Mouse (Mus musculus) c-Kit-positive CD71-positive TER-119-positive erythroid progenitor cells, embryonic 14.5 days (primary cell): Measurements from ENCODE around the gene Spata7.

Source experiments
- DNase-seq: peaks from one replicate; pipeline ENCODE4 v3.0.0-alpha.2; 2013; ENCODE audit warnings: low spot score

Gene Spata7

DNA sequence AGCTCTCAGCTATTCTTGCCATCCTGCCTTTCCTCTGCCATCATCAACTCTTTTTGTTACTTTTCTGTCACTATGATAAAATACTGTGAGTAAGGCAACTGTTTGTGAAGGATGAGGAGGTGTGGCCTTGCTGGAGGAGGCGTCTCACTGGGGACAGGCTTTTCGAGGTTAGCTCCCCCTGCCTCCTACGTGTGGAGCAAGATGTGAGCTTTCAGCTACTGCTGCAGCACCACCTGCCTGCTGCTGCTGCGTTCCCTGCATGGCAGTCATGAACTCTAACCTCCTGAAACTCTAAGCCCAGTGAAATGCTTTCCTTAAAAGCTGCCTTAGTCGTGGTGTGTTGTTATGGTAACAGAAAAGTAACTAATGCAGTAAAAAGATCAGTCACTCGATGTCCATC lies 45.9 kb downstream of the Spata7 start:
- no peak for DNase-seq

DNA sequence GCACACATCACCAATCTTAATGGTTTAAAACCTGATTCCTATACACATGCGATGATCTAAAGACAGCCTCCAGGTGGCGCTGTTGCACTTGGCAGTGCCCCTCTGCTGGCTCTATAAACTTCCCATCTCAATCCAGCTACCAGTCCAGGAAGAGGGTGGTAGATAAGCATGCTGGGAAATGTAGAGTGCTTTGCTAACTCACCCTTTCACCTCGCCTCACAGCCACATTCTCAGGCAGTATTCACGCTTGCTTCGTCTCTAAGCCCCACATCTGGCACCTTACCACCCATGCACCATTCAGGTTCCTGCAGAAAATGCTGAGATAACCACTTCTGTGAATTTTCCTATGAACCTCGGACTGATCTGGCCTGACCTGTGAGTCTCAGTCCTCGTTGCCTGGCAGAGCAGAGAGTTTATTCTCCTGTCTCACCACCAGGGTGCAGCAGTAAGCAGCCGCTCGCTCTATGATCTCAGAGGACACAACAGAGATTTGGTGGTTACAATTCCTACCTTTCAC lies 46.7 kb downstream of the Spata7 start:
- DNase-seq = peak; percentile 63

DNA sequence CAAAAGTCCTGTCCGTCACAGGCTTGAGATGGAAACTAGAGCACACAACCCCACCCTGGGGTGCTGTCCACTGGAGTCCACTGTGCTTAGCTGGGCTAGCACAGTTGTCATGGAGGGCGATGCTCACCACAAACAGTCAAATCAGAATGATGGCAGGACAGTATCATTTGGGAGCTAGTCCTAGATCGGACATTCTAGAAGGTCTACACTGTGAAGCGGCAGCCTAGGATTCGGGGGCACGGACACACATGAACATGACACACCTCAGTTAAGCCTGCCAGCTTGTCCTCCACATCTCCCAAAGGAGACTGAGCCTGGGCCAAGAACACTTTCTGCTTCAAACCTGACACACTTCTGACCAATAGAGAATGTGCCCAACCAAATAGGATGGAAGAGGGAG lies 48.9 kb downstream of the Spata7 start:
- no peak for DNase-seq

DNA sequence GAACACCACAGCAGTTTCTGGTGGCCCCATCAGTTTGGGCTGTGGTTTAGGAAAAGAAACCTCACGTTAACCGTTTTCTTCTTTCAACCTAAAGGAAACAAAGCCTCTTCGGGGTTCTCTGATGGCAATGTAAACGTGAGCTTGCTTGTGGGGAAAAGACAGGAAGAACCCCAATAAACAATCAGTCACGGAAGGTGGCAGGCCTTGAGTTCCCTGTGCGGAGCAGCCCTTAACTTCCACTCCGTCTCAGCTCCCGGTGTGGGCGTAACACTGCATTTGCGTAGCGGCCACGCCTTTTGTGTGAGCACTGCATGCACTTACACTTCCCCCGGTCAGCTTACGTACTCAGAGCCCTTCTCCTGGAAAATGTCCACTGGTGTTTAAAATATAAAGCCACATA lies 49.4 kb downstream of the Spata7 start:
- peak; percentile 11 for DNase-seq

DNA sequence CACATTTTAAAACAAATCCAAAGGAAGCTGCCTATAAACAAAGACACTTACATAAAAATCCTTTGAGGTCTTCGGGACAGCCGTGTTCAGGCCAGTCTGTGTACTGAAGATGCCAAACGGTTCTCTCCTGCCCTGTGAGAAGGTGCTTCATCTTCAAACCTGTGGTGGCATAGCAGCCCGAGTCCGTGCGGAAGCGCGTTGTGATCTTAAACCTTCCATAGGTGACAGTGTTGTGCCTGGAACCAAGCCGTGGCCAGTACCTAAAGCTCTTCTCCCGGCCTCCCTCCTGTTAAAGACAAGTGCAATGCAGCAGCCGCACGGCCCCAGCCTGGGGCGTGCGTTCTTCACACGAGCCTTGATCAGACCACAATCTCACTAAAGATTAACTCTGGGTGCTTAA lies 51.9 kb downstream of the Spata7 start:
- DNase-seq = no peak

DNA sequence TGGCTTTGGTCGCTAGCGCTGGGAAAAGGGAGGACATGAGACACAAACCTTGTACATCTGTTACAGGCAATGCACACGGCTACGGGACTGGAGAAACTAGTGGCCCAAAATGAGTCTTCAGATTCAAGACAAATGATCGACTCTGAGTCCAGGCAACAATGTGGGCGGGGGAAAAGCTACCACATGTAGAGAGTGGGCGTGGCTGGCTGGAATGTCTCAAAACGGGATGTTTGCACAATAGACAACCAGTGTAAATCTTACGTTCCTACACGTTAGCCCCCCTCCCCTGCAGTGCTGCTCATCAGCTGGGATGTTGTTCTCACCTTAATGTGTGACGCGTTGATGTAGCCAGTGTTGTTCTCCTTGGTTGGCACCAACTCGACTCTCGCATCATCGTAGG lies 54.2 kb downstream of the Spata7 start:
- DNase-seq = no peak

DNA sequence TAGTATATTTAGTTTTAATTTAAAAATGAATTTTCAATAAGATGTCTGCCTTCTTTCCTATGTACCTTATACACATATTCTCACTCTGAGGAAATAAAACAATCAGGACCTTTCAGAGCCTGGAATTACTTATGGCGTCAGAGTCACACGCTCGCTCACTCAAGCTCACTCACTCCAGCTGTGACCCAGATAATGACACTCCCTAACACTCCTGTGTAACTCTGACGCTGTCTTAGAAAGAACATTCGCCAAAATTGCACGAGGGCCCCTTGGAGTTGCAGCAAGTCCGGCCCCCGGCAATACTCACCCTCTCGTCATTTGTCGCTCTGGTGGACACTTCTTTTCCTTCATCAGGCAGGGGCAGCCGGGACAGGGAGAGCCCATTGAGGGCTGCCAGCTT lies 55.2 kb downstream of the Spata7 start:
- DNase-seq = no peak

DNA sequence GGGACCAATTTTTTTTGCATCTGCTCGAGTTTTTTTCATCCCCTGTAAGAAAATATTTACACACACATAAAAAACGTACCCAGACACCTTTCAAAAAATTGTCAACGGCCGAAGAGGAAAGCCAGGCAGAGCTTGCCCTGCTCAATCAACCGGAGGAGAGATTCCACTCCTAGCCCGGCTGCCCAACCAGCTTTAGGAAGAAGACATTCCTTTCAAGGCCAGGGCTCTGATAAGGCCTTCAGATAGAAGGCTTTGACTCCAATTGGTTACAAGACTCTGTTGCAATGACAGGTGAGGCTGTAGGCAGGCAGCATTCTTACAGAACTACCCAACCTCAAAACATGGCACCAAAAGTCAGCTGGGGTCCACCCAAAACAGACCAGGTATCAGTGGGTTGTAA lies 55.6 kb downstream of the Spata7 start:
- DNase-seq = no peak

DNA sequence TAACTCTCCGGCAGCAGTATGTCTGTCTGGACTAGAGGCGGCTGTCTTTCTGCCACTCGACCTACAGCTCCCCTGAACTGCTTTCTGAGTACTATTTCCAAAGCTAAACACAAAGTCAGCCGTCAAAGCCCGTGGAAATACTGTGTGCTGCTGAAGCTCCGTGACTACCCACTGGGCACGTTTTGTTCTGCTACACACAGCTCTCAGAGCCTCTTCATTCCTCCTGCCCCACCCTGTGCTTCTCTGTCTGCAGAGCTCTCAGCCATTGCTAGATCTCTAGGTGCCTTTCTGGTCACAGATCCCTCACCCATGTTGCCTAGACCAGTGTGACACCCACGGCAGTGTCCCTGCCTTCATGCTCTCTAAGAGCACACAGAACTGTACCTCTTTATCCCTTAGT lies 62.3 kb downstream of the Spata7 start:
- no peak for DNase-seq

DNA sequence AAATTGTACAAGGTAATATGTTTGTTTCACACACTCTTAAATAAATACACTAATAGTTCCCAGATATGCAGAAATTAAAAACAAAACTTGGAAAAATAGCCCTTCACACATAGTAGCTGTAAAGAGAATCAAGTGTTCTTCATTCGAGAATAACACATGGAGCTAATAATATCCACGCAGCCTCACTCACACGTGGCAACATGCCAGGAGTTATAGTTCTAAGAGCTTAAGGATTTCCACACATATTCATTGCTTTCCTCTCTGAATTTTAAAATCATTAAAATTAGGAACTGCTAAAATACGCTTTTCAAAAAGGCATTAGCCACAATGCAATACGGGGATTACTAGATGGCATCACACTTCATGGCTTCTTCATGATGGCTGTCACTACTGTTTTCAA lies 69.2 kb downstream of the Spata7 start:
- no peak for DNase-seq

DNA sequence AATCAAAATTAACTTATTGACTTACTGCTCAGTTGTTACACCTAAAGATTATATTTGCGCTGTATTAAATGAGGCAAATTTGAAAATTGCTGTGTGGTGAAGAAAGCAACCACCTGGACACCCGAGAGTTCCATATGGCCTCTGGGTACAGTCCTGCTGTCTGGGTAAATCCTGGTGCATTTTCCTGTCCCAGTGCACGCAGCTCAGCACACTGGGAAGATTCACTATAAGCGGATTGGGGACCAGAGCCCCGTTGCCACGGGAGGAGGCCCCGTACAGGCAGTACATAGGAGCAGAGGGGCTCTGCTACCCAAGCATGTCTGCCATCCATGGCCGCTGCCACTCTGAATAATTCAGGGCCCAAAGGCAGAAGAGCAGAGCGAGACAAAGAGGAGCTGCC lies 73.6 kb downstream of the Spata7 start:
- no peak for DNase-seq

DNA sequence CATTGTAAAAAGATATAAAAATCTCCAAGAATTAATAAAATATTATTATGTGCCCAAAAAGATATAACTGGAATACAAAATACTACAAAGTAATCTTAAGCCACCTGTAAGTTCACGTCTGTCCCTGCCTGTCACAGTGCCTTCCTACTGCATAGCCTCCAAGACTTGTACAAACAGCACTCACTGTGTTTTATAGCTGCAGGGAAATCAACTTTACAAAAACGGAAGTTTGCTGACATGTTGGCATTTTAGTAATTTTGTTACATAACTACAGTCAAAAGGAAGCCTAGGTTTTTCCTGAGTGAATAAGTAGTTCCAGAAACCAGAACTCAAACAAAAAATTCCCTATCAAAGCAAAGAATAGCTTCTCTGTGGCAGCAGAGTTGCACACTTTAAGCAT lies 75.6 kb downstream of the Spata7 start:
- no peak for DNase-seq

DNA sequence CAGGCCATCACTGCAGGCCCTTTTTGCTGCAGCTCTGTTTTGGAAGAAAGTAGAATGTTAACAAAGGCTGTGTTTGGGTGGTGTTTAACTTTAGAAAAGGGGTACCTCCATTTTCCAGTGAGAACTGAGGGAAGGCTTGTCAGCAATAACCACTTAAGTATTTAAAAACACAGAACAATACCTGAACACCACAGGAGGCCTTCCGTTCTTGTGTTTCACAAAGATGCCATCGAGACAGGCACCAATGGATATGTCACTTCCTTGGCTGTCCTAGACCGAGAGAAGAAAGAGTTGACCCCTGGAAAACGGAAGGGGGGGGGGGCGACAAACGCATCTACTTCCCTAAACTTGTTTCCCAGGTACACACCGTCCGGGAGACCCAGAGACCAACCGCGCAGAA lies 76.0 kb downstream of the Spata7 start:
- no peak for DNase-seq

DNA sequence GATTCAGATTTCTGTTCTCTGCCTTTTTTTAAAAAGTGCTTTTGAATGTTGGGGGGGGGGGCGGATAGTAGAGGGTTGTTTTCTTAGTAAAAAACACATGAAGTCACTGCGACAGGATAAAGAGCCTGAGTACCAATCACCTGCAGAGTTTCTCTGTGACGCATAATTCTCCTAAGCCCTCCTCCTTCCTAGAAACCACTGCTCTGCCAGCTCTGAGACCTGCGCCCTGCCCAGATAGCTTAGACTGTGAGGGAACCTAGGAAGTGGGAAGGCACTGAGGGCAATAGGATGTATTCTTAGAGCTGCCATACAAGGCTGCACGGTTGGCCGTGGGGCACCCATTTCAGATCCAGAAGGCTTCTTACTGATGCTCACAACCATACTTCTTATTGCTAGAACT lies 84.9 kb downstream of the Spata7 start:
- DNase-seq = no peak

DNA sequence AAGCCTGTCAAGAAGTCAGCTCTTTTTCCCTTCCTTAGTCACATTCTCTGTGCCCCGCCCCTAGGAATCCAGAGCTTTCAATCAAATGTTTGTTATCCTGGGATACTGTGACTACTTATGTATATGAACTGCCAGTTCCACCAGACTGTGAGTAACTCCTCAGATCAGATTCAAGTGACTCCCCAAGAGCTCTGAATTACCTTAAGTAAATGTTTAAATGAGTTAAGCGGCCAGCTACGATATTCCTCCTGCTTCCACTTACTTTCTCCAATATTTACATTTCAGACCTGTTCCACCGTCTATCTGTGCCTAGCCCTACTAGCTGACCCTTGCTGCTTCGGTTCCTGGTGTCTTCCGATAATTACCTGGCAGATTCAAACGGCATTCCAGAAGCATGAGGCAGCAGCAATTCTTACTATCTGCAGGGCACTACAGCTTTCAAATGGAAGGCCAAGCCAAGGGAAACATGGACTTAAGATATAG lies 85.7 kb downstream of the Spata7 start:
- DNase-seq = no peak

DNA sequence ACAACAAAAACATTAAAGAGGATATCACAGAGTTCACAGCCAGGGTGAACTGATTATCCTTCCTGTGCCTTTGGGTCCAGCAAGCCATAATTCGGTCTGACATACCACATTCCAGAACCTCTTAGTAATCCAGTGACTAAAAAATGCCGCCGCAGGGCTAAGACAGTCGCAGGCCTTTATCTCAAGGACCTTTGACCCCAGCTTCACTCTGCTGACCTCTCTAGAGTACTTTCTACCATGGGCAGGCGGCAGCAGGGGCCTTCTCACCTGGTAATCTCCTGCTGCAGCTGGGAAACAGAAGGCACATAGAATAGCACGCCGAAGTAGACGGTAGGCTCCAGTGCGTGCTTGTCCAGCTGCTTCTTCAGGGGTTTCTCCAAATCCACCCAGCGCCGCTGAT lies 86.8 kb downstream of the Spata7 start:
- DNase-seq = no peak

DNA sequence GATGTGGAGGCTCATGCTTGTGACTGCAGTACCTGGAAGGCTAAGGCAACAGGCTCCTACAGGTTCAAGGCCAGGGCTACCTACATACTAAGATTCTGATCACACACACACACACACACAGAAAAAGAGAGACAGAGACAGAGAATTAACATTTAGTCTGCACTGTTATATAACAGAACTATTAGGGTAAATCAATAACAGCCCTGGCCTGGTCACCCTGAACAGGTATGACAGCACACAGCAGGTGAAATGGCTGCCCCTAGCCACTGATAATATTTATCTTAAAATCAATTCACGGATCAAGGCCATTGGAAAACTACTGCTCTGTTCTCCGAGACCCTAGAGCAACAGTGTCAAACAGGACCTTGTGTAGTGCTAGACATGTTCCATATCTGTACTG lies 88.2 kb downstream of the Spata7 start:
- DNase-seq = no peak
